Mouse (Mus musculus) kidney, postnatal 0 days (tissue): ENCODE data around the gene AI464131. TPM values are rescaled to one million over a fixed set of nuclear protein-coding genes. Genes with fewer than 3 reads are reported as not detected.
A peak's percentile ranks its signal among the peaks of the same experiment; 100 is the strongest.

Experiments
- ATAC-seq: fragments of 200-750 bp; cut with Nextera tagmentation; replicated peaks from 2 replicates; pipeline ENCODE4 v1.8.0; 2017; ENCODE audit warnings: low read depth, moderate number of reproducible peaks, moderate TSS enrichment, moderate library complexity; ENCODE audit not compliant: low FRiP score
- DNase-seq: peaks from one replicate; pipeline ENCODE4 v3.0.0-alpha.2; 2016; ENCODE audit warnings: low spot score
- H3K27ac ChIP-seq: fragments of 300-500 bp; sonication (generic); 2 replicates; pipeline ENCODE4 v1.5.1; 2014; ENCODE audit warnings: mild to moderate bottlenecking
- H3K27me3 ChIP-seq: fragments of 300-500 bp; sonication (generic); 2 replicates; pipeline ENCODE4 v1.6.1; 2014; ENCODE audit warnings: low read length, mixed read lengths; ENCODE audit not compliant: insufficient read depth
- H3K36me3 ChIP-seq: fragments of 300-500 bp; sonication (generic); 2 replicates; pipeline ENCODE4 v1.6.1; 2014; ENCODE audit warnings: low read length, mixed read lengths; ENCODE audit not compliant: insufficient read depth
- H3K4me1 ChIP-seq: fragments of 300-500 bp; sonication (generic); replicated peaks from 2 replicates; pipeline ENCODE4 v1.6.1; 2014; ENCODE audit warnings: antibody characterized with exemption, low read length, mixed read lengths; ENCODE audit not compliant: insufficient read depth
- H3K4me2 ChIP-seq: fragments of 300-500 bp; sonication (generic); 2 replicates; pipeline ENCODE4 v1.6.1; 2014; ENCODE audit warnings: mild to moderate bottlenecking, low read length, moderate library complexity, mixed read lengths
- H3K4me3 ChIP-seq: fragments of 300-500 bp; sonication (generic); replicated peaks from 2 replicates; pipeline ENCODE4 v1.5.1; 2014; ENCODE audit warnings: low read depth, low read length
- H3K9ac ChIP-seq: fragments of 300-500 bp; sonication (generic); 2 replicates; pipeline ENCODE4 v1.6.1; 2014; ENCODE audit warnings: low read depth, low read length
- H3K9me3 ChIP-seq: fragments of 300-500 bp; sonication (generic); replicated peaks from 2 replicates; pipeline ENCODE4 v1.6.1; 2016; ENCODE audit warnings: low read length, inconsistent platforms, mixed read lengths
- CTCF ChIP-seq: IDR thresholded peaks from 2 replicates; pipeline ENCODE4 v1.5.1; 2016; ENCODE audit warnings: antibody characterized with exemption, low read depth, mild to moderate bottlenecking, moderate library complexity
- WGBS: fragments of 180-500 bp; shearing (Covaris S2); extraction: QIAGEN DNeasy Blood & Tissue Kit; methylation state at CpG from one replicate; pipeline ENCODE4 v1.1.7; 2014; 5-methylcytosine and 5-hydroxymethylcytosine counted together
- polyA plus RNA-seq: library from polyadenylated mRNA; unstranded; fragments of >200 nt; fragmentation: Nextera tagmentation; extraction: Ambion mirVana; gene quantifications from 2 replicates; pipeline ENCODE4 v1.2.1, GENCODE M21; 2015

The AI464131 gene
- polyA plus RNA-seq, 1 experiment from 2014 or later, result 5.3 TPM

DNA sequence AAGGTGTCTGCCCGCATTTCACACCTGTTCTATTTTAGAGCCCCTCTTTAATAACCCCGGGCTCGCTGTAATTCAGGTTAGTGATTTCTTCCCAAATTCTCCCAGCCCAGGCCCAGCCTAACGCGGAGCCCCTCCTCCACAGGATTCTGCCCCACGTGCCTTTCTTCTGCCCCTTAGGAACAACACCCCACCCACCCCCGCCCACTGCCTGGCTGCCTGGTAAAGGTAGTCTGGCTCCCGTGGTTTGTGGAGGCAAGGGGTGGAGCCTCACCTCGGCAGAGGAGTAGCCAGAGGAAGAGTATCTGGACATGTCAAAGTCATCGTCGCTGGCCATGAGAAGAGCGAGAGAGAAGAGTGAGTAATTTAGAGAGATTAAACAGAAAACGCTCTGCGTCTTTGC is 17.8 kb upstream of the AI464131 start:
- no peak overlapping the region for H3K4me3 ChIP-seq
- H3K4me1 ChIP-seq, result no peaks in the 10 kb centered on the region
- H3K27me3 ChIP-seq, result no peaks in the 10 kb centered on the region
- WGBS, result 48% methylated on average over 14 of the region's 14 CpGs
- no peak overlapping the region for H3K4me2 ChIP-seq
- H3K36me3 ChIP-seq, result no peaks in the 10 kb centered on the region
- H3K9me3 ChIP-seq, result no peaks in the 10 kb centered on the region
- ATAC-seq (no peak), DNase-seq (no peak)
- H3K27ac ChIP-seq, result no peak overlapping the region
- no peak for TF ChIP-seq CTCF
- no peak overlapping the region for H3K9ac ChIP-seq

DNA sequence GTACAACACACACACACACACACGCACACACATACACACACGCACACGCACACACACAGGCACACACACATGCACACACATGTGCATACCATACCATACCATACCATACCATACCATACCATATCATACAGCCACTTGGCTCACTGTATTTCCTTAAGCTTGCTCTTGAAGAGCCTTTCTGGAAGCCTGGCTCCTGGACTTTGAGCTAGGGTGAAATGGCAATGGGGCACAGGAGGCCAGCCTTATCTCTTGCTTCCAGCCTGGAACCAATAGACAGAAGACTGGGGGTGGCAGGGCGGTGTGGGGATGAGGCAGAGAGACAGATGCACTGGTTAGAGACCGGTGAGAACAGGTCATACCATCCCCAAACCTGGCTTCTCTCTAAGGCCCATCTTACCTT is 16.3 kb upstream of the AI464131 start:
- ATAC-seq (no peak), DNase-seq (no peak)
- H3K27ac ChIP-seq, result no peak overlapping the region
- H3K9me3 ChIP-seq, result no peaks in the 10 kb centered on the region
- TF ChIP-seq CTCF, result no peak
- no peaks in the 10 kb centered on the region for H3K4me1 ChIP-seq
- no peak overlapping the region for H3K4me2 ChIP-seq
- no peak overlapping the region for H3K4me3 ChIP-seq
- no peak overlapping the region for H3K9ac ChIP-seq
- H3K36me3 ChIP-seq, result no peaks in the 10 kb centered on the region
- no peaks in the 10 kb centered on the region for H3K27me3 ChIP-seq
- WGBS, result 97% methylated on average over 5 of the region's 5 CpGs

DNA sequence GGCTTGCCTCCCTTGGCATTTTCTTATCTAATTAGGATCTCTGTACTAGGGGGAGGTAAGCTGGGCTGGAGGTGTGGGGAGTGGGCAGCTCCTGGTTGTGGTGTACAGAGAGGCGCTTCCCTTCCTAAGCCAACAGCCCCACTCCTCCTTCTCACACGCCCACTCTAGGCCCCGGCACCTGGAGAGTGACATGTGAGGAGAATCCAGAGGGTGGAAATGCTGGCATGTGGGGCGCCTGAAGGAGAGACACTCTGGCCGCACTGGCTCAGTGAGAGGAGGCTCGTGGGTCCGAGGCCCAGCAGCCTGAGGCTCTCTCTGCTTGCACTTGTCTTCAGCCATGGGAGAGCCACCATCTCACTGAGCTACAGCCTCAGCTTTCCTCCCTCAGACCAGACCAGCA is 15.5 kb upstream of the AI464131 start:
- Histone ChIP-seq H3K36me3 (no peaks in the 10 kb centered on the region), H3K9me3 (no peaks in the 10 kb centered on the region), H3K27me3 (no peaks in the 10 kb centered on the region), H3K9ac (no peak overlapping the region), H3K27ac (no peak overlapping the region), H3K4me3 (no peak overlapping the region), H3K4me1 (no peaks in the 10 kb centered on the region), H3K4me2 (no peak overlapping the region)
- DNase-seq (no peak), ATAC-seq (no peak)
- WGBS, result 75% methylated on average over 7 of the region's 7 CpGs
- no peak for TF ChIP-seq CTCF

DNA sequence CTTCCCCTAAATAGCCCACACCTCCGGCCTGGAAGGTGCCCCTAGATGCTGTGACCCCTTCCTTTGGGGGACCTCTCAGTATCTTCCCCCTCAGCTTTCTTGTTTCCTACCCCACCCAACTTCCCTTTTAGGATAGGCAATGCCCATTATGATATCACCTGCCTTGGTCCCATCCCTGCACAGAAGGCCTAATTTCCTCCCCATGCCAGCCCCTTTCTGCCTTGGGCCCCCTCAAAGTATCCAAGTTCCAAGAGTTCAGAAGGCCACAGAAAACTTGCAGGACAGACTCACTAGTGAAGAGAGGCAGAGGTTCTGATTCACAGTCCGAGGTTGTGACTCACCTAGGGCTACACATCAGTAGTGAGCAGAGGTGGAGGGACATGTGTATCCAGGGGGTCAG is 14.4 kb upstream of the AI464131 start, which contains the start of gene 1110017D15Rik:
TSS of gene 1110017D15Rik (minus strand) at position 101 of the 400 bp plus-strand sequence.
- ATAC-seq (no peak), DNase-seq (no peak)
- Histone ChIP-seq H3K9me3 (no peaks in the 10 kb centered on the region), H3K4me1 (no peaks in the 10 kb centered on the region), H3K27ac (no peak within 1 kb of the TSS), H3K9ac (no peak within 1 kb of the TSS), H3K27me3 (no peaks in the 10 kb centered on the region), H3K4me3 (no peak within 1 kb of the TSS), H3K4me2 (no peak within 1 kb of the TSS), H3K36me3 (no peaks in the 10 kb centered on the region)
- TF ChIP-seq CTCF, result no peak
- 92% methylated on average over 2 of the region's 2 CpGs for WGBS

DNA sequence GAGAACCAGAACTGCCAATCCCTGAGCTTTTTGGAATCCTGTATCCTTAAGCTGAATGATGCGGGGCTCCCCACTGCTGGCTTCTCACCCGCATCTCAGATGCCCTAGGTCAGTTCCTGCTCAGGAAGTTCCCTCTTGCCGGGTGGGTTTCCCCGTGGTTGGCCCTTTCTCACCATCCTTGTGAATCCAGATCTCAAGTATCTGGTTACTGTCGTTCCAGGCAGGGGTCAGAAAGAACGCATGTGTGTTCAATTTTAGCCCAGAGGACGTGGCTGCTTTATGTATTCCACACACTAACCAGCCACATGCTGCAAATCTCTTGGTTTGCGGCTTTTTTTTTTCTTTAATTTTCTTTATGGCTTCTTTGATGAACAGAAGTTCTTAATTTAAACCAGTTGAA is 10.8 kb upstream of the AI464131 start:
- WGBS, result 16% methylated on average over 8 of the region's 8 CpGs
- no peak overlapping the region for H3K27ac ChIP-seq
- no peaks in the 10 kb centered on the region; the same call in 1 of the 2 replicates for H3K27me3 ChIP-seq
- TF ChIP-seq CTCF, result no peak
- no peak for DNase-seq
- H3K9ac ChIP-seq, result no peak overlapping the region
- ATAC-seq, result no peak
- no peaks in the 10 kb centered on the region for H3K9me3 ChIP-seq
- H3K4me1 ChIP-seq, result no peaks in the 10 kb centered on the region
- no peak overlapping the region for H3K4me2 ChIP-seq
- no peak overlapping the region for H3K4me3 ChIP-seq
- no peaks in the 10 kb centered on the region for H3K36me3 ChIP-seq

DNA sequence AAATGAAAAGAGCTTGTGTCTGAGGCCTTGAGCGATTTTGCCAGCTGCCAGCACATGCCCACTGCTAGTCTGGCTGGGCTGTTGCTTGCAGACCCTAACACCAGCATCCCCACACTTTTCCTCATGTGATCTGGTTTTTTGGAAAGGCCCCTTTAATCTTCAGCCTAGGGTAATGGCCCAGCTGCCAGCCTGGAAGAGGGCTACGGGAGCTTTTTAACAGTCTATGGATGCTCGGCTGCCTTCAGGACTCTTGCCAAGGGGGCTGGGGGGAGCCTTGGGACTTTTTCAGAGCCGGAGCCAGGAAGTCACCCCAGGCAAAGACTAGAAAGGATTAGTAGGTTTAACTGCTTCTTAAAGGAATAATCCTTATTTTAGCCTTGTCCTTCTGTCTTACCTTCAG is 10.4 kb upstream of the AI464131 start:
- no peaks in the 10 kb centered on the region for H3K9me3 ChIP-seq
- WGBS, result 28% methylated on average over 4 of the region's 4 CpGs
- no peak for TF ChIP-seq CTCF
- H3K4me3 ChIP-seq, result no peak overlapping the region
- no peak for DNase-seq
- H3K27me3 ChIP-seq, result no peaks in the 10 kb centered on the region; the same call in 1 of the 2 replicates
- H3K4me1 ChIP-seq, result no peaks in the 10 kb centered on the region
- H3K4me2 ChIP-seq, result no peak overlapping the region
- no peaks in the 10 kb centered on the region for H3K36me3 ChIP-seq
- no peak overlapping the region for H3K27ac ChIP-seq
- ATAC-seq, result no peak
- no peak overlapping the region for H3K9ac ChIP-seq

DNA sequence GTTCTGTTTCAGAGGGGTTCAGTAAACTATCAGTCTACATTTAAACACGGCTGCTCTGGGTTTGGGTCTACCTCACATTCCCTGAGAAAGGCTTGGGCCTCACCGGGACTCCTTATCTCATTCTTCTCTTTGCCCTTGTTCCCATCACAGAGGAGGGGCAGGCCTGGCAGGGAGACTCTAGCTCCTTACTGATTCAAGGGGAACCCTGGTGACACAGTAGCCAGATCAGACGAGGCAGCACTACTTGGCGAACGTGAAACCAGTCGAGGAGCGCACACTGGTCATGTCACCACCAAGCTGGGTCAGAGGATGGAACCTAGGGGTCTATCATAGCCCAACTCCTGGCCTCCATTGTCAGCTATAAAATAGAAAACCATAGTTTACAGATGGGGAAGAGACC is 5.1 kb upstream of the AI464131 start:
- Histone ChIP-seq H3K27ac (no peak overlapping the region), H3K9ac (no peak overlapping the region), H3K9me3 (no peaks in the 10 kb centered on the region), H3K36me3 (no peaks in the 10 kb centered on the region), H3K4me2 (0 out of 2 replicates have a peak overlapping the region, but pooled peaks have one; percentile 92), H3K4me1 (peaks cover 9% of the 10 kb centered on the region; the same call in 1 of the 2 replicates), H3K4me3 (no peak overlapping the region), H3K27me3 (no peaks in the 10 kb centered on the region; the same call in 1 of the 2 replicates)
- ATAC-seq (no peak), DNase-seq (no peak)
- WGBS, result 51% methylated on average over 7 of the region's 7 CpGs
- no peak for TF ChIP-seq CTCF
